Mouse (Mus musculus) bone marrow macrophage, adult 2 months (primary cell): ENCODE measurements around the gene Olfr187.

Source experiments
- CTCF ChIP-seq: IDR thresholded peaks from 2 replicates; pipeline ENCODE4 v1.5.1; 2012; ENCODE audit warnings: low read depth, mild to moderate bottlenecking, low read length, moderate library complexity
- POLR2A ChIP-seq: IDR thresholded peaks from 2 replicates; pipeline ENCODE4 v1.6.1; 2012; ENCODE audit warnings: mild to moderate bottlenecking, low read depth, low read length, borderline replicate concordance

GRCm38 (mm10) chr16:59048860-59049259 lies 9.3 kb upstream of the Olfr187 start:
- no peak for TF ChIP-seq CTCF
- TF ChIP-seq POLR2A = no peak
